Mouse (Mus musculus): ENCODE data around the gene Tsnax. TPM values are rescaled to one million over a fixed set of nuclear protein-coding genes. Genes with fewer than 3 reads are reported as not detected.
A peak's percentile ranks its signal among the peaks of the same experiment; 100 is the strongest.

Tsnax gene
- total and polyA plus RNA-seq, 3 experiments = 105 to 160 TPM; not detected in 1

DNA sequence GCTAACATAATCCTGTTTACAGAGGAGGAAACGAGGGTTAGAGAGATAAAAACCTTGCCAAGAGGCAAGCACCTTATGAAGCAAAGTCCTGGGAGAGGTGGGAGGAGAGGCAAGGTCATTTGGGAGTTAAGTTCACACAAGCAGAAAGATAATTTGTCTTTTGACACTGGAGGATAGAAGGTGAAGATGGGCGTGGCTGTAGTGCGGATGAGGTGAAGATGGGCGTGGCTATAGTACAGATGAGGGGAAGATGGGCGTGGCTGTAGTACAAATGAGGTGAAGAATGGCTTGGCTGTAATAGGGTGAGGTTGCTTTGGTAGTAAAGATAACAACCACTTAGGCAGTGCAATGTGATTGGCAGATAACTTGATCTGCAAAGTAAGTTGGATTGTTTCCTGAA lies 18.5 kb downstream of the Tsnax start:
- Histone ChIP-seq H3K4me3 (ENCODE audit: control insufficient read depth in 1 of 2, insufficient read depth in 1 of 2, low read depth in 2 of 2, low read length in 2 of 2) (no peak overlapping the region), H3K79me2 (ENCODE audit: control insufficient read depth, insufficient read depth, low read length, poor library complexity) (peaks cover 5% of the 10 kb centered on the region; the same call in 1 of the 2 replicates), H3K27me3 (ENCODE audit: control insufficient read depth in 1 of 2, insufficient read depth in 2 of 2, low read length in 2 of 2) (no peaks in the 10 kb centered on the region), H3K36me3 (ENCODE audit: control insufficient read depth in 1 of 2, insufficient read depth in 2 of 2, low read length in 2 of 2) (peaks cover 13 to 35% of the 10 kb centered on the region in 2 experiments), H3K4me1 (ENCODE audit: control insufficient read depth in 1 of 2, insufficient read depth in 2 of 2, low read length in 2 of 2) (peaks cover 14 to 16% of the 10 kb centered on the region in 2 experiments), H3K9ac (ENCODE audit: control insufficient read depth, low read depth, low read length, poor library complexity, severe bottlenecking) (no peak overlapping the region), H3K9me3 (replicated peaks; ENCODE audit: insufficient read depth, low read length) (no peaks in the 10 kb centered on the region), H3K27ac (ENCODE audit: control insufficient read depth, low read depth, low read length) (peak overlapping the region; percentile 46)
- peak; percentile 89 for DNase-seq (ENCODE audit: low read depth, low spot score)
- TF ChIP-seq CHD1 (IDR thresholded peaks at IDR 0.05; ENCODE audit: low read depth, low read length) (no peak), RAD21 (IDR thresholded peaks at IDR 0.05; ENCODE audit: low read depth, low read length) (no peak), SIN3A (IDR thresholded peaks at IDR 0.05; ENCODE audit: low read length) (peak; percentile 47; the same call in 1 of the 2 replicates), KAT2A (conservative IDR thresholded peaks at IDR 0.05; ENCODE audit: low read depth, low read length) (no peak), USF1 (IDR thresholded peaks at IDR 0.05; ENCODE audit: low read depth, low read length) (no peak), MYC (IDR thresholded peaks at IDR 0.05; ENCODE audit: low read depth, low read length) (no peak), MAX (IDR thresholded peaks at IDR 0.05; ENCODE audit: low read length) (0 out of 2 replicates have a peak, but pooled peaks have one; percentile 26), UBTF (IDR thresholded peaks at IDR 0.05; ENCODE audit: borderline replicate concordance, insufficient read depth, low read depth, low read length) (no peak), MAZ (IDR thresholded peaks at IDR 0.05; ENCODE audit: low read depth, low read length) (no peak), TCF12 (IDR thresholded peaks at IDR 0.05; ENCODE audit: low read depth, low read length) (0 out of 2 replicates have a peak, but pooled peaks have one; percentile 29), JUND (IDR thresholded peaks at IDR 0.05; ENCODE audit: low read depth, low read length) (no peak), CHD2 (IDR thresholded peaks at IDR 0.05; ENCODE audit: low read length) (no peak), MEF2A (IDR thresholded peaks at IDR 0.05; ENCODE audit: extremely low read depth, insufficient replicate concordance, low read depth, low read length, poor library complexity, severe bottlenecking) (no peak), EP300 (IDR thresholded peaks at IDR 0.05; ENCODE audit: low read depth in 1 of 2, low read length in 2 of 2) (peak in 1 of 2 experiments; percentile 62; a peak in 2 of 4 replicates), ZC3H11A (IDR thresholded peaks at IDR 0.05; ENCODE audit: low read depth, low read length) (no peak), GATA1 (IDR thresholded peaks at IDR 0.05; ENCODE audit: low read depth, low read length) (peak; percentile 65; the same call in 1 of the 2 replicates), SMC3 (IDR thresholded peaks at IDR 0.05; ENCODE audit: low read depth, low read length) (no peak), CTCF (IDR thresholded peaks at IDR 0.05 in 2 of 3, conservative IDR thresholded peaks at IDR 0.05 in 1 of 3; ENCODE audit: control insufficient read depth in 1 of 3, insufficient read depth in 1 of 3, low read depth in 2 of 3, low read length in 3 of 3, poor library complexity in 1 of 3, severe bottlenecking in 1 of 3) (no peak), ELF1 (IDR thresholded peaks at IDR 0.05; ENCODE audit: low read depth, low read length) (no peak), E2F4 (IDR thresholded peaks at IDR 0.05; ENCODE audit: borderline replicate concordance, low read depth, low read length) (no peak), ZKSCAN1 (IDR thresholded peaks at IDR 0.05; ENCODE audit: low read depth, low read length) (no peak), USF2 (IDR thresholded peaks at IDR 0.05; ENCODE audit: borderline replicate concordance in 1 of 2, insufficient read depth in 1 of 2, low read depth in 1 of 2, low read length in 2 of 2) (no peak), POLR2AphosphoS2 (IDR thresholded peaks at IDR 0.05; ENCODE audit: low read length) (no peak), MXI1 (IDR thresholded peaks at IDR 0.05; ENCODE audit: low read depth, low read length) (0 out of 2 replicates have a peak, but pooled peaks have one; percentile 21), TBP (IDR thresholded peaks at IDR 0.05; ENCODE audit: low read depth, low read length) (no peak), MYB (IDR thresholded peaks at IDR 0.05; ENCODE audit: low read depth, low read length) (no peak), ETS1 (IDR thresholded peaks at IDR 0.05; ENCODE audit: low read depth, low read length) (no peak; the same call in 1 of the 2 replicates), RCOR1 (IDR thresholded peaks at IDR 0.05; ENCODE audit: low read depth, low read length) (no peak; the same call in 1 of the 2 replicates), NRF1 (IDR thresholded peaks at IDR 0.05; ENCODE audit: insufficient read depth, low read depth, low read length, poor library complexity, severe bottlenecking) (peak; percentile 6; the same call in 1 of the 2 replicates), ZNF384 (IDR thresholded peaks at IDR 0.05; ENCODE audit: low read depth, low read length) (no peak), HCFC1 (IDR thresholded peaks at IDR 0.05; ENCODE audit: low read depth, low read length) (0 out of 2 replicates have a peak, but pooled peaks have one; percentile 16), POLR2A (IDR thresholded peaks at IDR 0.05; ENCODE audit: control insufficient read depth in 1 of 2, insufficient read depth in 1 of 2, low read depth in 1 of 2, low read length in 2 of 2, poor library complexity in 1 of 2) (no peak), ZMIZ1 (IDR thresholded peaks at IDR 0.05; ENCODE audit: low read depth, low read length) (0 out of 2 replicates have a peak, but pooled peaks have one; percentile 47), TAL1 (IDR thresholded peaks at IDR 0.05; ENCODE audit: low read length) (no peak), POLR2AphosphoS5 (IDR thresholded peaks at IDR 0.05; ENCODE audit: borderline replicate concordance, low read depth, low read length) (no peak), BHLHE40 (IDR thresholded peaks at IDR 0.05; ENCODE audit: borderline replicate concordance, low read depth, low read length) (no peak), MAFK (IDR thresholded peaks at IDR 0.05; ENCODE audit: borderline replicate concordance, low read depth, low read length) (no peak)
